Comparison of ENCODE assay signal across 8 mouse cellular contexts in genomic region chr6:122741460-122742227, GRCm38 (mm10). TPM values are rescaled to one million over a fixed set of nuclear protein-coding genes. Genes with fewer than 3 reads are reported as not detected.
DNase-seq lines count a peak whose midpoint lies in the region; ATAC-seq and TF ChIP-seq lines count a peak whose summit lies in the region.

No protein-coding gene starts in this region.

- peaks cover 17% of the 10 kb centered on the region for H3K4me1 ChIP-seq in bone marrow macrophage, adult 2 months (ENCODE audit: control insufficient read depth, insufficient read depth, low read length)
- no peaks in the 10 kb centered on the region for H3K4me1 ChIP-seq in embryonic facial prominence, embryonic 14.5 days (ENCODE audit: control insufficient read depth, insufficient read depth, low read length)
- H3K4me1 ChIP-seq in limb, embryonic 13.5 days: peaks cover 21% of the 10 kb centered on the region
- peaks cover 32% of the 10 kb centered on the region for H3K4me1 ChIP-seq in neural tube, embryonic 15.5 days

- no peak overlapping the region for H3K27ac ChIP-seq in bone marrow macrophage, adult 2 months (ENCODE audit: insufficient read depth, low read depth, low read length)
- H3K27ac ChIP-seq in embryonic facial prominence, embryonic 14.5 days (replicated peaks; ENCODE audit: low read depth, low read length): no peak overlapping the region
- H3K27ac ChIP-seq in limb, embryonic 13.5 days: peak overlapping the region; percentile 33; the same call in 1 of the 2 replicates
- H3K27ac ChIP-seq in neural tube, embryonic 15.5 days (replicated peaks): peak overlapping the region; percentile 70

- no peak for TF ChIP-seq POLR2A in bone marrow macrophage, adult 2 months (IDR thresholded peaks at IDR 0.05; ENCODE audit: borderline replicate concordance, low read depth, low read length)

- H3K9ac ChIP-seq in embryonic facial prominence, embryonic 14.5 days (ENCODE audit: low read depth, low read length): peak overlapping the region; percentile 53
- H3K9ac ChIP-seq in limb, embryonic 13.5 days: peak overlapping the region; percentile 68
- H3K9ac ChIP-seq in neural tube, embryonic 15.5 days (replicated peaks): peak overlapping the region; percentile 69

- no peak for ATAC-seq in embryonic facial prominence, embryonic 14.5 days (ENCODE audit: low read depth)
- ATAC-seq in limb, embryonic 13.5 days (ENCODE audit: low FRiP score, low read depth): no peak
- peak; percentile 43 for ATAC-seq in neural tube, embryonic 15.5 days (ENCODE audit: low FRiP score)

- H3K36me3 ChIP-seq in embryonic facial prominence, embryonic 14.5 days (ENCODE audit: control insufficient read depth, insufficient read depth, low read length): no peaks in the 10 kb centered on the region
- H3K36me3 ChIP-seq in limb, embryonic 13.5 days: peaks cover 15% of the 10 kb centered on the region
- peaks cover 7% of the 10 kb centered on the region; the same call in 1 of the 2 replicates for H3K36me3 ChIP-seq in neural tube, embryonic 15.5 days

- DNase-seq in kidney, postnatal 4 days: peak; percentile 17 to 22
- DNase-seq in kidney, adult 11 months: no peak
- no peak for DNase-seq in embryonic facial prominence, embryonic 14.5 days (ENCODE audit: low spot score)
- DNase-seq in MN1 (ENCODE audit: low spot score): no peak
- no peak for DNase-seq in frontal cortex, postnatal 10 days (ENCODE audit: low spot score in 2 of 2)

- TF ChIP-seq CTCF in bone marrow macrophage, adult 2 months (IDR thresholded peaks at IDR 0.05; ENCODE audit: low read depth, low read length): no peak

- WGBS in embryonic facial prominence, embryonic 14.5 days: 7% methylated on average over 25 of the region's 25 CpGs
- 4% methylated on average over 25 of the region's 25 CpGs for WGBS in limb, embryonic 13.5 days
- WGBS in neural tube, embryonic 15.5 days: 2% methylated on average over 25 of the region's 25 CpGs

- H3K4me2 ChIP-seq in embryonic facial prominence, embryonic 14.5 days (ENCODE audit: low read depth, low read length): peak overlapping the region; percentile 74
- peak overlapping the region; percentile 83 for H3K4me2 ChIP-seq in limb, embryonic 13.5 days (replicated peaks)
- H3K4me2 ChIP-seq in neural tube, embryonic 15.5 days: peak overlapping the region; percentile 71

- peak overlapping the region; percentile 60 for H3K4me3 ChIP-seq in bone marrow macrophage, adult 2 months (ENCODE audit: insufficient read depth, low read length)
- peak overlapping the region; percentile 51 for H3K4me3 ChIP-seq in embryonic facial prominence, embryonic 14.5 days (ENCODE audit: low read depth, low read length)
- H3K4me3 ChIP-seq in limb, embryonic 13.5 days: peak overlapping the region; percentile 62
- peak overlapping the region; percentile 54 for H3K4me3 ChIP-seq in neural tube, embryonic 15.5 days (replicated peaks)

- no peaks in the 10 kb centered on the region for H3K9me3 ChIP-seq in embryonic facial prominence, embryonic 14.5 days (ENCODE audit: control insufficient read depth, low read length)
- H3K9me3 ChIP-seq in limb, embryonic 13.5 days: no peaks in the 10 kb centered on the region
- H3K9me3 ChIP-seq in neural tube, embryonic 15.5 days (replicated peaks): no peaks in the 10 kb centered on the region

- peaks cover 27% of the 10 kb centered on the region for H3K27me3 ChIP-seq in embryonic facial prominence, embryonic 14.5 days (replicated peaks; ENCODE audit: control insufficient read depth, insufficient read depth, low read length)
- H3K27me3 ChIP-seq in limb, embryonic 13.5 days: peaks cover 36% of the 10 kb centered on the region
- peaks cover 29% of the 10 kb centered on the region for H3K27me3 ChIP-seq in neural tube, embryonic 15.5 days (replicated peaks)

RNA-seq across cellular contexts. Expression of gene Nanog, which starts 34.4 kb away (rescaled TPM):
- polyA plus RNA-seq in bone marrow macrophage, adult 2 months (2012; ENCODE audit: insufficient read depth, insufficient read length, missing spikeins): not detected in 2 replicates
- 0.11 and 0.33 TPM in 2 replicates for polyA plus RNA-seq in embryonic facial prominence, embryonic 14.5 days (2014; fragmentation: Nextera tagmentation; extraction: Ambion mirVana)
- 0.25 and 0.37 TPM in 2 replicates for polyA plus RNA-seq in limb, embryonic 13.5 days (2015; fragmentation: Nextera tagmentation; extraction: Ambion mirVana)
- polyA plus RNA-seq in neural tube, embryonic 15.5 days (2015; fragmentation: Nextera tagmentation; extraction: Ambion mirVana): 0.11 TPM in 1 of 2 replicates, not detected in the other

RNA-seq across cellular contexts. Expression of gene Slc2a3, which starts 59.8 kb away (rescaled TPM):
- polyA plus RNA-seq in bone marrow macrophage, adult 2 months (2012; ENCODE audit: insufficient read depth, insufficient read length, missing spikeins): 5.8 and 6.4 TPM in 2 replicates
- 23.9 and 32.0 TPM in 2 replicates for polyA plus RNA-seq in embryonic facial prominence, embryonic 14.5 days (2014; fragmentation: Nextera tagmentation; extraction: Ambion mirVana)
- polyA plus RNA-seq in limb, embryonic 13.5 days (2015; fragmentation: Nextera tagmentation; extraction: Ambion mirVana): 72.7 and 83.0 TPM in 2 replicates
- 47.9 and 50.6 TPM in 2 replicates for polyA plus RNA-seq in neural tube, embryonic 15.5 days (2015; fragmentation: Nextera tagmentation; extraction: Ambion mirVana)

Comparison
In these comparisons a context has a peak if more than half of its experiments do, and no peak if none do; other contexts are left out.
1. DNase-seq: peak in kidney, postnatal 4 days (2 of 2); none in kidney, adult 11 months (single experiment), embryonic facial prominence, embryonic 14.5 days (single experiment), MN1 (single experiment) and frontal cortex, postnatal 10 days (0 of 2).
2. H3K27ac ChIP-seq: peak in limb, embryonic 13.5 days (single experiment) and neural tube, embryonic 15.5 days (single experiment); none in bone marrow macrophage, adult 2 months (single experiment) and embryonic facial prominence, embryonic 14.5 days (single experiment).
3. Peak in every context shown above with its lines, with median percentiles within 50 percentile points of each other: H3K4me3 ChIP-seq, H3K4me2 ChIP-seq and H3K9ac ChIP-seq.